Mouse (Mus musculus) stomach, postnatal 0 days (tissue): ENCODE results near the gene Farp1.

Source experiments
- CTCF ChIP-seq: IDR thresholded peaks from 2 replicates; pipeline ENCODE4 v1.5.1; 2016; ENCODE audit warnings: antibody characterized with exemption, low read depth, mild to moderate bottlenecking, moderate library complexity
- EP300 ChIP-seq: optimal IDR thresholded peaks from 2 replicates; pipeline ENCODE3; 2016; ENCODE audit warnings: antibody characterized with exemption

DNA sequence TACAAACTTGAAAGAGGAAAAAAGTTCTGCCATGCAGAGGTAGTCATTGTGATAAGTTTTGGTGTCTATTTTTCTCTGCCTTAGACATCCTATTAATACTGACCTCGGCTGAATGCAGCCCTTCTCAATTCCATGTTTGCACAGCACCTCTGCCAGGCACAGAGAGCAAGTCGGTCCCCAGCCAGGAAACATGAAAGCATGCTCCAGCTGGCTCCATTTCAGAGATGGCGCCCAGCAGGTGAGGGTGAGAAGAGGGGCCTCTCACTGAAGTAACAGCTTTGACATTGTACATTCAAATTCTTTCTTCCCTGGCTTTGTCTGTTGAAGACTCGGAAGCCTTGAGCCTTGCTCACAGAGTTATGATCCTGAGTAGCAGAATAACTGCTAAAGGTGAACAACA is 140.9 kb downstream of the Farp1 start:
- TF ChIP-seq CTCF (no peak), EP300 (no peak)
